Mouse (Mus musculus): ENCODE results near the gene Slc34a3. TPM values are rescaled to one million over a fixed set of nuclear protein-coding genes. Genes with fewer than 3 reads are reported as not detected.
"Not testable (repeated sequence)": the region's sequence is repeated elsewhere in the genome, so short reads cannot be mapped to it uniquely, and the experiment has no call there.

The Slc34a3 gene
- polyA plus RNA-seq, 1 experiment from 2014 or later = not detected

DNA sequence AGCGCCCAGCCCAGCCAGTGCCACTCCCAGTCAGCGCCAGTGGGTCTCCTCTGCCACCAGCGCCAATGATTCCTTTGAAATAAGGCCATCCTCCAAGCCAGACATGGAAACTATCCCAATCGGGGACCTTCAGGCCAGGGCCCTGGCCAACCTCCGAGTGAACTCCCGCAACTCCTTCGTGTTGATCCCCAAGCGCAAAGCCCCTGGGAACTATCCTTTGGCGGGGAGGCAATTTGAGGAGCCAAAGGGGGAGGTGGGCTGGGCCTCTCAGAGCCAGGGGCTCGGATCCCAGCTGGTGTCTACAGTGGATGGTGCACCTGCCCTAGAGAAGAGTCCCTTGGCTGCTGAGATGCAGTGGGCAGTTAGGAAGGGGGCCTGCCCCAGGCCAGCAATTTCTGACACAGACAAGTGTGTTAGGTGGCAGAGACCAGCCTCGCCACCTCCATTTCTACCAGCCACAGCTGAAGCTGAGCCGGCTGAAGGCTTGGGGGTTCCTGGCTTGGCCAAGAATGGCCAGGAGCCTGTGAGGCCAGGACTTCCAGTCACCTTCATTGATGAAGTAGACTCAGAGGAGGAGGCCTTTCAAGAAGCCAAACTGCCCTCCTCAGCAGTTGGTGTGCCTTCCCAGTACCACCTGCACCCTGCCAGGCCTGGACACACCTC is 29.6 kb upstream of the Slc34a3 start:
- no peak overlapping the region for H3K27ac ChIP-seq
- peaks cover 22% of the 10 kb centered on the region for H3K27me3 ChIP-seq
- no peaks in the 10 kb centered on the region for H3K9me3 ChIP-seq
- WGBS = 18% methylated on average over 12 of the region's 12 CpGs
- peak overlapping the region; percentile 99 for H3K4me2 ChIP-seq (replicated peaks)
- ATAC-seq (ENCODE audit: low FRiP score, low read depth) = no peak
- H3K9ac ChIP-seq = peak overlapping the region; percentile 79
- peaks cover 39% of the 10 kb centered on the region for H3K4me1 ChIP-seq
- peaks cover 9% of the 10 kb centered on the region; the same call in 1 of the 2 replicates for H3K36me3 ChIP-seq
- H3K4me3 ChIP-seq = peak overlapping the region; percentile 68

DNA sequence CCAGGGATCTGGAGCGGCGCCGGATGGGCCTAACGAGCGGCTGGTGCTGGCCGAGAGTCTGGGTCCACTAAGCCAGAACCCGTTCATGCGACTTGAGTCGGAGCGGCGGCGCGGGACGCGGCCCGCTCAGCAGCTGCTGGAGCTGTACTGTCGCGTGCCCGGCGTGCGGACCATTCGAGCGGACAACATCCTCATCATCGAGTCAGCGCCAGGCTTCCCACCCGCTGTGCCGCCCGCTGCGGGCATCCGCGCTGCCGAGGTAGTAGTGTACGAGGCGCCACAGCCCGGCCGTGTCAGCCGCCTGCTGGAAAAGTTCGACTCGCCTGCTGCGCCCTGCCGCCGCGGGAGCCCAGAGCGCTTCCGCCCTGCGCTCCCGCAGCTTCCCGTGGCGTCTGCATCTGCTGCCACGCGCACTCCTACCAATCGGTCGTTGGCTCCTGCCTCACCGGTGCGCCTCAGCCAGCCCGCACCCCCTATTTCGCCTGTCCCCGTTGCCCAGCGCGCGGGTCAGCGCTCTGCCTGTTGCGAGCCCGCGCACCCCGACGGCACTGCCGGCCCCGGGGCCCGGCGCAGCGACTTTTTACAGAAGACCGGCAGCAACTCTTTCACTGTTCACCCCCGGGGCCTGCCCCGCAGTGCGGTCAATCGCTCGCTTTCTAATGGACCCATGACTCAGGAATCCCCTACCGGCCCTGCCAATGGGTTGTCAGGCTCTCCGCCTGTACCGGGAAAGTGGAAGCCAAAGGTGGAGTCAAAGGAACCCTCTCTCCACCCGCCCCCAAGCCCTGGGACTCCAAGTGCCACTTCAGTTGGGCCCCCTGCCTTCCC is 28.8 kb upstream of the Slc34a3 start:
- H3K4me1 ChIP-seq = peaks cover 39% of the 10 kb centered on the region
- H3K27ac ChIP-seq = no peak overlapping the region
- peak overlapping the region; percentile 79 for H3K9ac ChIP-seq
- no peak for ATAC-seq (ENCODE audit: low FRiP score, low read depth)
- peak overlapping the region; percentile 68 for H3K4me3 ChIP-seq
- peaks cover 22% of the 10 kb centered on the region for H3K27me3 ChIP-seq
- H3K4me2 ChIP-seq (replicated peaks) = peak overlapping the region; percentile 99
- H3K36me3 ChIP-seq = 0 out of 2 replicates have a peak, but pooled peaks cover 6% of the 10 kb centered on the region
- H3K9me3 ChIP-seq = no peaks in the 10 kb centered on the region
- under 1% methylated on average over 82 of the region's 82 CpGs for WGBS

DNA sequence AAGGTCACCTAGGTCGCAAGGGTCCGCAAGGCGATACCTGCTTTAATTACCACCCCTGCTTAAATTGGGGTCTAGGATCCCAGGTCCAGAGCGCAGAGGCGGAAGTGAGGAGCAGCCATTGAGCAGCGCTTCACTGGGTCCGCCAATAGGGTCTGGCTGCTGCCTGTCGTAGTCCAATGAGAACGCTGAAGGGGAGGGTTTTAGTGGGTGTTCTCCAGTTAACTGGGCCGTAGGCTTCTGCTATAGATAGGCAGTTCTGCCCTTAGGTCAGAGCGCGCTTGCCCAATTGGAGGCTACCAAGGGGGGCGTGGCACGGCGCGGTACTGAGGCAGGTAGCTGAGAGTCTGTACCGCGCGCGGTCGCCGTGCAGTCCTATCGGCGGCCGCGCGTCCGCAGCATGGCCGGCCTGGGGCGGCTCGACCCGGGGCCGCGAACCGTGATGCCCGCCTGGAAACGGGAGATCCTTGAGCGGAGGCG is 28.2 kb upstream of the Slc34a3 start, which contains the start of gene Tprn:
Gene Tprn, plus strand, starts transcription at position 328 of the 477 bp plus-strand sequence.
- Histone ChIP-seq H3K27me3 (peaks cover 22% of the 10 kb centered on the region), H3K36me3 (0 out of 2 replicates have a peak, but pooled peaks cover 6% of the 10 kb centered on the region), H3K27ac (no peak within 1 kb of the TSS), H3K4me3 (peak within 1 kb of the TSS; percentile 68), H3K4me2 (replicated peaks) (peak within 1 kb of the TSS; percentile 99), H3K4me1 (peaks cover 39% of the 10 kb centered on the region), H3K9me3 (no peaks in the 10 kb centered on the region), H3K9ac (peak within 1 kb of the TSS; percentile 79)
- WGBS = under 1% methylated on average over 38 of the region's 39 CpGs
- ATAC-seq (ENCODE audit: low FRiP score, low read depth) = peak; percentile 99

DNA sequence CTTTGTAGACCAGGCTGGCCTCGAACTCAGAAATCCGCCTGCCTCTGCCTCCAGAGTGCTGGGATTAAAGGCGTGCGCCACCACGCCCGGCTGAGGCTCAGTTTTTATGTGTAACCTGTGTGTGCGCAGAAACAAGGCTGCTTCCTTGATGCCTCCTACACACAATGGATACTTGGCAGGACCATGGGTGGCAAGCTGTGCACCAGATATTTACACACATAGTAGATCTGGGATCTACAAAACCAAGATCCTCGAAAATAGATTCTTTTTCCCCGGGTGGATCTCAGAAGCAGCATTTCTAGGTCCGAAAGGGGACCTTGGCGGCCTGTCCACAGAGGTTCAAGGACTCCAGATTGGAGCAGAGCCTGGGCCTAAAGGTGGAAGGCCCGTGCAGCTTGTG is 27.7 kb upstream of the Slc34a3 start:
- Histone ChIP-seq H3K36me3 (0 out of 2 replicates have a peak, but pooled peaks cover 6% of the 10 kb centered on the region), H3K27me3 (peaks cover 22% of the 10 kb centered on the region), H3K4me2 (replicated peaks) (peak overlapping the region; percentile 99), H3K27ac (no peak overlapping the region), H3K4me3 (peak overlapping the region; percentile 68), H3K9me3 (no peaks in the 10 kb centered on the region), H3K4me1 (peaks cover 39% of the 10 kb centered on the region), H3K9ac (peak overlapping the region; percentile 45; the same call in 1 of the 2 replicates)
- ATAC-seq (ENCODE audit: low FRiP score, low read depth) = no peak
- WGBS = 50% methylated on average over 12 of the region's 12 CpGs

DNA sequence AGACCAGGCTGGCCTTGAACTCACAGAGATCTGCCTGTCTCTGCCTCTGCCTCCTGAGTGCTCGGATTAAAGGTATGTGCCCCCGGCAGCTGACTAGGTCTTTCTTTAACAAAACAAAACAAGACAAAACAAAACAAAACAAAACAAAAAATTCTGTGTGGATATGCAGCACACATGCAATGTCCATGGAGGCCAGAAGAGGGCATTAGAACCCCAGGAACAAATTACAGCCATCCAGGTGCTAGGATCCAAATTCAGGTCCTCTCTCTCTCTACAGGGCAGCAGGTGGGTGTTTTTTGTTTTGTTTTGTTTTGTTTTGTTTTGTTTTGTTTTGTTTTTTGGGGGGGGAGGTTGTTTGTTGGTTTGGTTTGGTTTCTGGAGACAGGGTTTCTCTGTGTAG is 24.7 kb upstream of the Slc34a3 start:
- Histone ChIP-seq H3K9me3 (no peaks in the 10 kb centered on the region), H3K4me2 (replicated peaks) (no peak overlapping the region), H3K36me3 (0 out of 2 replicates have a peak, but pooled peaks cover 6% of the 10 kb centered on the region), H3K4me1 (peaks cover 28% of the 10 kb centered on the region), H3K27me3 (peaks cover 9% of the 10 kb centered on the region), H3K9ac (no peak overlapping the region), H3K27ac (no peak overlapping the region), H3K4me3 (no peak overlapping the region)
- ATAC-seq (ENCODE audit: low FRiP score, low read depth) = no peak
- 71% methylated on average over 2 of the region's 2 CpGs for WGBS

DNA sequence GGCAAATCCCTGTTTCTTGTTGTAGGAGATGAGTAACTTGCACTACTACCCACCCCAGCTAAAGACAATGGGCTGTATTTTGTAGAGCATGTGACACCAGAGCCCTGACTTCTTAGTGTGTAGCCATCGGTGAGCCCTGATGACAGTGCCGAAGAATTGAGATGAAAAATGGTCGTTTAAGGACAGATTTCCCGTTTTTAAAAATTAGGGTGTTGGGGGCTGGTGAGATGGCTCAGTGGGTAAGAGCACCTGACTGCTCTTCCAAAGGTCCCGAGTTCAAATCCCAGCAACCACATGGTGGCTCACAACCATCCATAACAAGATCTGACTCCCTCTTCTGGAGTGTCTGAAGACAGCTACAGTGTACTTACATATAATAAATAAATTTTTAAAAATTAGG is 23.1 kb upstream of the Slc34a3 start:
- H3K4me3 ChIP-seq; ATAC-seq (ENCODE audit: low FRiP score, low read depth); H3K27me3 ChIP-seq; H3K9ac ChIP-seq; H3K27ac ChIP-seq; H3K4me2 ChIP-seq (replicated peaks); H3K9me3 ChIP-seq: not testable (repeated sequence)
- peaks cover 18% of the 10 kb centered on the region for H3K4me1 ChIP-seq
- H3K36me3 ChIP-seq = peaks cover 13% of the 10 kb centered on the region; the same call in 1 of the 2 replicates
- 83% methylated on average over 5 of the region's 5 CpGs for WGBS

DNA sequence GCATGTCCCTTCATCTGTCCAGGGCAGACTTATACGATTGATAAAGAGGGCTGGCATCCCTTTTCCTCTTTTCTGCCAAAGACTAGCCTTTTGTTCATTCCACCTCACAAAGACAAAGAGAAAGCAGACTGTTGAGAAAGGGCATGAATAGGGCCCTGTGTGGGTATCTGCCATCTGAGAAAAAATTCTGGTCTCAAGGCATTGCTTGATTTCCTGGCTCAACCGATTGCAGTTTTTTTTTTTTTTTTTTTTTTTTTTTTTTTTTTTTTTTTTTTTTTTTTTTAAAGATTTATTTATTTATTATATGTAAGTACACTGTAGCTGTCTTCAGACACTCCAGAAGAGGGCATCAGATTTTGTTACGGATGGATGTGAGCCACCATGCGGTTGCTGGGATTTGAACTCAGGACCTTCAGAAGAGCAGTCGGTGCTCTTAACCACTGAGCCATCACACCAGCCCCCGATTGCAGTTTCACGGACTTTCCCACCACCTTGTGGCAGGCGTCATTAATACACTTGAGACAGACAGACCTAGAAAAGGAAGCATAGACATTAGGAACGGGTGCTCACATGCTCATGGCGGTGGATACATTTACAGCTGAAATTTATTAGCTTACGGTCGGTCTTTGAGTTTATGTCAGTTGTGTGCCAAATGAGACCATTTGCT is 22.4 kb upstream of the Slc34a3 start:
- H3K4me1 ChIP-seq = peaks cover 18% of the 10 kb centered on the region
- WGBS = 56% methylated on average over 12 of the region's 12 CpGs
- not testable (repeated sequence) for H3K27me3 ChIP-seq; H3K9me3 ChIP-seq; H3K27ac ChIP-seq; ATAC-seq (ENCODE audit: low FRiP score, low read depth)
- peak overlapping the region; percentile 81 for H3K4me3 ChIP-seq
- H3K4me2 ChIP-seq (replicated peaks) = peak overlapping the region; percentile 99
- peak overlapping the region; percentile 85 for H3K9ac ChIP-seq
- H3K36me3 ChIP-seq = peaks cover 20% of the 10 kb centered on the region

DNA sequence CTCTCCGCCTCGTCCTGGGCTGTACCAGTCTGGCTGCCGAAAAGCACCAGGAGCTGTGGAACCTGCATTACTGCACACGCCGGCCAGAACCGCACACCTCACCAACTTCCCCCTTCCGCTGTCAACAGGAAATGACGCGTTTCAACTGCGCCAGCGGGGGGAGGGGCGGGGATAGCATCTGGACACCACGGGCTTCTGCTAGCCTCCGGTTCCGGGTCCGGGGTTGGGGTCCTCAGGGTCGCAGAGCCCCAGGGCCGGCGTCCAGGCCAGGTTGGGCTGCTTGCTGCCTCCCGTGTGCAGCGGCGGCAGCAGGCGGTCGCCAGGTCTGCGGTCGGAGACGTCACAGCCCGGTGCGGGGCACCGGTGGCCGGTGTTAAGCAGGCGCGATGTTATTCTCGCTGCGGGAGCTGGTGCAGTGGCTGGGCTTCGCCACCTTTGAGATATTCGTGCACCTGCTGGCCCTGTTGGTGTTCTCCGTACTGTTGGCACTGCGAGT is 21.2 kb upstream of the Slc34a3 start, which contains the start of gene Tmem203:
Gene Tmem203, plus strand, starts transcription at position 156 of the 496 bp plus-strand sequence.
- Histone ChIP-seq H3K27me3 (no peaks in the 10 kb centered on the region), H3K9me3 (no peaks in the 10 kb centered on the region), H3K4me3 (peak within 1 kb of the TSS; percentile 81), H3K4me2 (replicated peaks) (peak within 1 kb of the TSS; percentile 99), H3K4me1 (peaks cover 18% of the 10 kb centered on the region), H3K27ac (peak within 1 kb of the TSS; percentile 69), H3K36me3 (peaks cover 32% of the 10 kb centered on the region), H3K9ac (peak within 1 kb of the TSS; percentile 85)
- 1% methylated on average over 39 of the region's 39 CpGs for WGBS
- peak; percentile 89 for ATAC-seq (ENCODE audit: low FRiP score, low read depth)

DNA sequence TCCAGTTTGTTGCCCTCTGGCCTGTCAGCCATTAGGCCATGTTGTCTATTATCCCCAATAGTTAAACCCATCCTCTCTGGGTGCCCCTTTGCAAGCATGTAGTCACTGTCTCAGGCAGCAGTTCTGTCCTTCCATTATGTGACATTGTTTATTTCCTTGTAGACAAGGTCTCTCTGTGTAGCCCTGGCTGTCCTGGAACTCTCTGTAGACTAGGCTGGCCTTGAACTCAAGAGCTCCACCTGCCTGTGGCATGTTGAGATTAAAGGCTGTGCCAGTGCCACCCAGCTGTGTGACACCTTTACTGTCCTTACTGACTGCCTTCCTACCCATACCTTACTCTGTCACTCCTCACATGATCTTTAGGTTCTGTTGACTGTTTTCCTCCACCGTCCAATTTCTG is 18.2 kb upstream of the Slc34a3 start:
- no peak overlapping the region for H3K9ac ChIP-seq
- H3K9me3 ChIP-seq = no peaks in the 10 kb centered on the region
- no peak overlapping the region for H3K27ac ChIP-seq
- 85% methylated on average over 1 of the region's 1 CpGs for WGBS
- H3K4me3 ChIP-seq = no peak overlapping the region
- no peak overlapping the region for H3K4me2 ChIP-seq (replicated peaks)
- H3K36me3 ChIP-seq = peaks cover 56% of the 10 kb centered on the region
- H3K27me3 ChIP-seq = no peaks in the 10 kb centered on the region
- no peak for ATAC-seq (ENCODE audit: low FRiP score, low read depth)
- peaks cover 18% of the 10 kb centered on the region for H3K4me1 ChIP-seq

DNA sequence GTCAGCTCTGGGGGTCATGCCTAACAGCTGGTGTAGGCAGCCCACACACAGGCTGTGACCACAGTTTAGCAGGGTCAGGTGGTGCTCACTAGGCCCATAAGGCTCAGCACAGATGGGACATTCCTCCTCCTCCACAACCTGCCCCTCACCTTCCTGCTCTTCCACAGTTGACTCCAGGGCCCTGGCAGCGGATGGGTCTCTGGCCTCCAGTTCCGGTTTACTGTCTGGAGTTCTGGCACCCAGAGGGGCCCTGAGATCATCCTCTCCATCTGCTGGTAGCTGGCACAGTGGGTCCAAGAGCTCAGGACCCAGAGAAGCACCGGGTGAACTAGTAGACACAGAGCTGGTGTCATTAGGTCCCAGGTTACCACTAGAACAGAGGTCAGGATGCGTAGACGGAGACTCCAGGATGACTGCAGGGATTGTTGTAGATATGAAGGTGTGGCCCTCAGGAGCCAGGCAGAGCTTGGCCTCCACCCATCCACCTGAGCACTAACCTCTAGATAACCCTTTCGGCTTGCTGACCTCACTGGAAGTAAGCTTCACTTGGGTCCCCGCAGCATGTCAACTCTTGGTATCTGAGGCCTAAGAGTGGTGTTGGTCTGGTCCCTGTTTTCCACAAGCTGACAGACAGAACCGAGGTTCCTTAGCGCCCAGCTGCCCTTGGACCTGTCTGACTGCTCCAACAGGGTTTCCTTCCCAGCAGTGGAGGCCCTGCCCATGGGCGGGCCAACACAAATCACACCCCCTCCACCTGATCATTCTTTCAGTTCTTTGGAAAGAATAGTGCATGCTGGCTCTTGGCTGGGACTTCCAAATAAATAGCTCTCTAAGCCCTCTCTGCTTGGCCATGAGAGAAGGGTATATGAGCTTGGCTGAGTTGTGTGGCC is 12.3 kb upstream of the Slc34a3 start, which contains the start of gene AL732309.1:
Gene AL732309.1, minus strand, starts transcription at position 681 of the 890 bp plus-strand sequence.
- H3K27ac ChIP-seq = no peak within 1 kb of the TSS
- H3K27me3 ChIP-seq = peaks cover 31% of the 10 kb centered on the region
- WGBS = 89% methylated on average over 10 of the region's 10 CpGs
- no peak within 1 kb of the TSS for H3K4me3 ChIP-seq
- no peak within 1 kb of the TSS for H3K9ac ChIP-seq
- peaks cover 61% of the 10 kb centered on the region for H3K36me3 ChIP-seq
- no peak for ATAC-seq (ENCODE audit: low FRiP score, low read depth)
- H3K4me2 ChIP-seq (replicated peaks) = no peak within 1 kb of the TSS
- H3K4me1 ChIP-seq = peaks cover 13% of the 10 kb centered on the region
- H3K9me3 ChIP-seq = no peaks in the 10 kb centered on the region

DNA sequence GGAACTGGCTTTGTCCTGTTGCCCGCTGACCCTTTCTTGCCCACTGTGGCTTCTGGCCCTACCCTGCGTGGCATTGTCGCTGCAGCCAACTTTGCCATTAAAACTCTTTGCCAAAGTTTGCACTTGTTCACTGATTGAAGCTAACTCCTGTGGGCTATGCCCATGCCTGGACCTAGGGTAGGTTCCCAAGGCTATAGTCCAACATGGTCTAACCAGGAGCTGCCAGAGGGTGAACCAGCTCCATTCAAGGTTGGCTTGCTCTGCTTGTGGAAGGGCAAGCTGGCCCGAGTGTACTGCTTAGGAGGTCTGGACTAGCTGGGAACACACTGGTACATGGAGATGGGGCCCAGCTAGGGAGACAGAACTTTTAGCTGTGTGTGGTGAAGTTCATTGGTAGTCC is 10.0 kb upstream of the Slc34a3 start:
- Histone ChIP-seq H3K27me3 (peaks cover 40% of the 10 kb centered on the region), H3K4me2 (replicated peaks) (no peak overlapping the region), H3K4me1 (peaks cover 24% of the 10 kb centered on the region), H3K9ac (no peak overlapping the region), H3K4me3 (no peak overlapping the region), H3K27ac (no peak overlapping the region), H3K36me3 (peaks cover 38% of the 10 kb centered on the region), H3K9me3 (no peaks in the 10 kb centered on the region)
- 83% methylated on average over 4 of the region's 4 CpGs for WGBS
- ATAC-seq (ENCODE audit: low FRiP score, low read depth) = no peak

Data from limb, embryonic 13.5 days (tissue).